Mouse (Mus musculus) lung, postnatal 0 days (tissue): ENCODE results near the gene Mcu.

Experiments used
- CTCF ChIP-seq: IDR thresholded peaks from 2 replicates; pipeline ENCODE4 v1.5.1; 2016; ENCODE audit warnings: antibody characterized with exemption, mild to moderate bottlenecking
- EP300 ChIP-seq: IDR thresholded peaks from 2 replicates; pipeline ENCODE4 v1.6.1; 2016; ENCODE audit warnings: antibody characterized with exemption, mild to moderate bottlenecking, control low read depth

GRCm38 (mm10) chr10:59614141-59614540 is 2.4 kb downstream of the Mcu start:
- TF ChIP-seq CTCF (no peak), EP300 (no peak)
